Mouse (Mus musculus) hindbrain, postnatal 0 days (tissue): ENCODE measurements at regions not wholly inside any gene's neighbourhood (a gene's known extent, or its start where the extent isn't known, plus 50 kb on each side); places are given as distances from the start of the nearest gene placed in this dataset.

Experiments
- ATAC-seq: fragments of 200-750 bp; cut with Nextera tagmentation; 2 replicates; pipeline ENCODE4 v1.8.0; 2017; ENCODE audit warnings: mild to moderate bottlenecking, moderate TSS enrichment, moderate library complexity
- DNase-seq: peaks from one replicate; pipeline ENCODE4 v3.0.0-alpha.2; 2015; ENCODE audit warnings: low spot score
- H3K27ac ChIP-seq: fragments of 300-500 bp; sonication (generic); 2 replicates; pipeline ENCODE4 v1.5.1; 2014; ENCODE audit warnings: mild to moderate bottlenecking
- H3K27me3 ChIP-seq: fragments of 300-500 bp; sonication (generic); 2 replicates; pipeline ENCODE4 v1.6.1; 2014; ENCODE audit warnings: low read length, mixed read lengths; ENCODE audit not compliant: insufficient read depth
- H3K36me3 ChIP-seq: fragments of 300-500 bp; sonication (generic); 2 replicates; pipeline ENCODE4 v1.6.1; 2014; ENCODE audit warnings: low read length, mixed read lengths; ENCODE audit not compliant: insufficient read depth
- H3K4me1 ChIP-seq: fragments of 300-500 bp; sonication (generic); 2 replicates; pipeline ENCODE4 v1.6.1; 2014; ENCODE audit warnings: antibody characterized with exemption, low read length, mixed read lengths; ENCODE audit not compliant: insufficient read depth
- H3K4me2 ChIP-seq: fragments of 300-500 bp; sonication (generic); 2 replicates; pipeline ENCODE4 v1.6.1; 2014; ENCODE audit warnings: low read depth, mild to moderate bottlenecking, low read length, moderate library complexity, mixed read lengths
- H3K4me3 ChIP-seq: fragments of 300-500 bp; sonication (generic); 2 replicates; pipeline ENCODE4 v1.5.1; 2014; ENCODE audit warnings: low read length
- H3K9ac ChIP-seq: fragments of 300-500 bp; sonication (generic); replicated peaks from 2 replicates; pipeline ENCODE4 v1.6.1; 2014; ENCODE audit warnings: mild to moderate bottlenecking, low read length, moderate library complexity, mixed read lengths
- H3K9me3 ChIP-seq: fragments of 300-500 bp; sonication (generic); 2 replicates; pipeline ENCODE4 v1.6.1; 2016; ENCODE audit warnings: low read length, mixed read lengths
- CTCF ChIP-seq: IDR thresholded peaks from 2 replicates; pipeline ENCODE4 v1.5.1; 2016; ENCODE audit warnings: antibody characterized with exemption, control low read depth, low read depth
- WGBS: fragments of 180-500 bp; shearing (Covaris S2); extraction: QIAGEN DNeasy Blood & Tissue Kit; methylation state at CpG from one replicate; pipeline ENCODE4 v1.1.7; 2014; 5-methylcytosine and 5-hydroxymethylcytosine counted together

GRCm38 (mm10) chr10:117524926-117525565 is 104.3 kb upstream of the Cpm start:
- no peaks in the 10 kb centered on the region for H3K36me3 ChIP-seq
- H3K9me3 ChIP-seq, result no peaks in the 10 kb centered on the region
- H3K4me1 ChIP-seq, result no peaks in the 10 kb centered on the region
- H3K4me2 ChIP-seq, result no peak overlapping the region
- DNase-seq (no peak), ATAC-seq (no peak)
- no peaks in the 10 kb centered on the region for H3K27me3 ChIP-seq
- no peak overlapping the region for H3K9ac ChIP-seq
- WGBS, result 87% methylated on average over 8 of the region's 8 CpGs
- no peak overlapping the region for H3K4me3 ChIP-seq
- TF ChIP-seq CTCF, result no peak
- no peak overlapping the region for H3K27ac ChIP-seq

- Histone ChIP-seq H3K4me3 (no peak overlapping the region), H3K27ac (no peak overlapping the region), H3K36me3 (no peaks in the 10 kb centered on the region), H3K9ac (no peak overlapping the region), H3K9me3 (no peaks in the 10 kb centered on the region), H3K27me3 (no peaks in the 10 kb centered on the region), H3K4me2 (no peak overlapping the region), H3K4me1 (no peaks in the 10 kb centered on the region)
- no peak for DNase-seq
- no peak for TF ChIP-seq CTCF
- WGBS, result 85% methylated on average over 7 of the region's 7 CpGs
- ATAC-seq, result no peak
These were observed 105.2 kb upstream of the Cpm start for GRCm38 (mm10) chr10:117524101-117524500.

- Histone ChIP-seq H3K36me3 (no peaks in the 10 kb centered on the region), H3K4me2 (no peak overlapping the region), H3K4me1 (no peaks in the 10 kb centered on the region), H3K27ac (no peak overlapping the region), H3K9ac (no peak overlapping the region), H3K4me3 (no peak overlapping the region), H3K9me3 (no peaks in the 10 kb centered on the region), H3K27me3 (no peaks in the 10 kb centered on the region)
- 87% methylated on average over 10 of the region's 10 CpGs for WGBS
- DNase-seq, result no peak
- no peak for TF ChIP-seq CTCF
- no peak for ATAC-seq
These were observed 106.1 kb upstream of the Cpm start for GRCm38 (mm10) chr10:117522906-117523829.

- TF ChIP-seq CTCF, result no peak
- Histone ChIP-seq H3K4me1 (no peaks in the 10 kb centered on the region), H3K9me3 (no peaks in the 10 kb centered on the region), H3K27me3 (no peaks in the 10 kb centered on the region), H3K4me2 (no peak overlapping the region), H3K9ac (no peak overlapping the region), H3K36me3 (no peaks in the 10 kb centered on the region), H3K4me3 (no peak overlapping the region), H3K27ac (no peak overlapping the region)
- 91% methylated on average over 2 of the region's 3 CpGs for WGBS
- ATAC-seq, result no peak
- DNase-seq, result no peak
These were observed 106.9 kb upstream of the Cpm start for GRCm38 (mm10) chr10:117522373-117522772.

GRCm38 (mm10) chr10:117521315-117522270 is 107.7 kb upstream of the Cpm start:
- ATAC-seq (no peak), DNase-seq (no peak)
- 73% methylated on average over 23 of the region's 23 CpGs for whole genome bisulfite sequencing
- no peak overlapping the region for H3K9ac ChIP-seq
- no peaks in the 10 kb centered on the region for H3K9me3 ChIP-seq
- no peaks in the 10 kb centered on the region for H3K4me1 ChIP-seq
- no peaks in the 10 kb centered on the region for H3K27me3 ChIP-seq
- H3K27ac ChIP-seq, result no peak overlapping the region
- no peak for TF ChIP-seq CTCF
- no peak overlapping the region for H3K4me3 ChIP-seq
- H3K4me2 ChIP-seq, result no peak overlapping the region
- no peaks in the 10 kb centered on the region for H3K36me3 ChIP-seq

- Histone ChIP-seq H3K36me3 (no peaks in the 10 kb centered on the region), H3K9me3 (no peaks in the 10 kb centered on the region), H3K9ac (no peak overlapping the region), H3K4me2 (no peak overlapping the region), H3K4me1 (no peaks in the 10 kb centered on the region), H3K4me3 (no peak overlapping the region), H3K27me3 (no peaks in the 10 kb centered on the region), H3K27ac (no peak overlapping the region)
- no peak for ATAC-seq
- DNase-seq, result no peak
- TF ChIP-seq CTCF, result no peak
- 92% methylated on average over 8 of the region's 8 CpGs for WGBS
These were observed 108.6 kb upstream of the Cpm start for GRCm38 (mm10) chr10:117520536-117521314.
